Mouse (Mus musculus) CH12.LX (cell line): ENCODE measurements around the gene Rspry1. TPM values are rescaled to one million over a fixed set of nuclear protein-coding genes. Genes with fewer than 3 reads are reported as not detected.

Experiments used
- DNase-seq: peaks from one replicate; pipeline ENCODE4 v3.0.0-alpha.2; 2013; ENCODE audit errors: extremely low read depth
- H3K27ac ChIP-seq: 2 replicates; pipeline ENCODE4 v1.5.1; 2012; ENCODE audit warnings: low read depth, mild to moderate bottlenecking, control low read depth, moderate library complexity; ENCODE audit not compliant: insufficient read depth
- H3K27me3 ChIP-seq: replicated peaks from 2 replicates; pipeline ENCODE3; 2012; ENCODE audit warnings: inconsistent platforms
- H3K36me3 ChIP-seq, 2 experiments: replicated peaks in 1 of 2; 2 replicates each; pipeline versions ENCODE3 to v1.6.1; 2012; ENCODE audit warnings: inconsistent platforms in 1 of 2, low read length in 1 of 2, mild to moderate bottlenecking in 1 of 2, mixed read lengths in 1 of 2, moderate library complexity in 1 of 2; ENCODE audit not compliant: control insufficient read depth in 1 of 2, insufficient read depth in 1 of 2
- H3K4me1 ChIP-seq, 2 experiments: 2 replicates each; pipeline ENCODE4 v1.6.1; 2012; ENCODE audit warnings: inconsistent platforms in 1 of 2, moderate library complexity in 1 of 2; ENCODE audit not compliant: insufficient read depth in 2 of 2, control insufficient read depth in 1 of 2
- H3K4me2 ChIP-seq: 2 replicates; pipeline ENCODE4 v1.6.1; 2012; ENCODE audit warnings: low read depth, mild to moderate bottlenecking, control low read depth; ENCODE audit not compliant: poor library complexity, insufficient read depth, severe bottlenecking
- H3K4me3 ChIP-seq, 3 experiments: fragments of 150-350 bp in 1 of 3; sonication (generic) in 1 of 3; replicated peaks in 1 of 3; 2 replicates each; pipeline versions ENCODE3 to v1.5.1; 2011 to 2012; ENCODE audit warnings: low read depth in 2 of 3, low read length in 2 of 3, mild to moderate bottlenecking in 2 of 3, moderate library complexity in 2 of 3, control low read depth in 1 of 3, improper control_type of control experiment in 1 of 3, inconsistent platforms in 1 of 3, mixed read lengths in 1 of 3; ENCODE audit not compliant: poor library complexity in 1 of 3
- H3K79me2 ChIP-seq: replicated peaks from 2 replicates; pipeline ENCODE4 v1.6.1; 2012; ENCODE audit warnings: mild to moderate bottlenecking, moderate library complexity; ENCODE audit not compliant: control insufficient read depth, poor library complexity, insufficient read depth, severe bottlenecking; ENCODE audit errors: extremely low read depth
- H3K9ac ChIP-seq: 2 replicates; pipeline ENCODE4 v1.6.1; 2012; ENCODE audit warnings: low read depth, mild to moderate bottlenecking, control low read depth, moderate library complexity; ENCODE audit not compliant: insufficient read depth
- H3K9me3 ChIP-seq: replicated peaks from 2 replicates; pipeline ENCODE3; 2012; ENCODE audit warnings: low read length, inconsistent platforms, mixed read lengths
- BHLHE40 ChIP-seq: IDR thresholded peaks from 2 replicates; pipeline ENCODE4 v1.6.1; 2011; ENCODE audit warnings: mild to moderate bottlenecking, low read depth, low read length, improper control_type of control experiment
- CHD1 ChIP-seq: IDR thresholded peaks from 2 replicates; pipeline ENCODE4 v1.6.1; 2012; ENCODE audit warnings: low read depth, low read length, improper control_type of control experiment, inconsistent platforms
- E2F4 ChIP-seq: IDR thresholded peaks from 2 replicates; pipeline ENCODE4 v1.6.1; 2011; ENCODE audit warnings: low read depth, low read length, improper control_type of control experiment; ENCODE audit not compliant: insufficient replicate concordance
- ETS1 ChIP-seq: conservative IDR thresholded peaks from 2 replicates; pipeline ENCODE4 v1.6.1; 2012; ENCODE audit warnings: low read depth, mild to moderate bottlenecking, inconsistent platforms, low read length, improper control_type of control experiment, moderate library complexity
- GABPA ChIP-seq: IDR thresholded peaks from 2 replicates; pipeline ENCODE4 v1.6.1; 2012; ENCODE audit warnings: low read depth, low read length, improper control_type of control experiment, inconsistent platforms; ENCODE audit not compliant: insufficient replicate concordance
- JUND ChIP-seq: conservative IDR thresholded peaks from 2 replicates; pipeline ENCODE4 v1.6.1; 2011; ENCODE audit warnings: low read depth, low read length, improper control_type of control experiment
- MAX ChIP-seq: IDR thresholded peaks from 2 replicates; pipeline ENCODE4 v1.6.1; 2011; ENCODE audit warnings: low read length, improper control_type of control experiment
- MEF2A ChIP-seq: IDR thresholded peaks from 2 replicates; pipeline ENCODE4 v1.6.1; 2014; ENCODE audit warnings: low read depth, mild to moderate bottlenecking, inconsistent platforms, low read length, improper control_type of control experiment, borderline replicate concordance
- MYC ChIP-seq: IDR thresholded peaks from 2 replicates; pipeline ENCODE4 v1.6.1; 2011; ENCODE audit warnings: low read depth, mild to moderate bottlenecking, improper control_type of control experiment, low read length
- NRF1 ChIP-seq: IDR thresholded peaks from 2 replicates; pipeline ENCODE4 v1.6.1; 2014; ENCODE audit warnings: low read depth, mild to moderate bottlenecking, inconsistent platforms, low read length, improper control_type of control experiment, moderate library complexity
- PAX5 ChIP-seq: IDR thresholded peaks from 2 replicates; pipeline ENCODE4 v1.6.1; 2012; ENCODE audit warnings: low read length, inconsistent platforms, mixed read lengths
- RAD21 ChIP-seq: IDR thresholded peaks from 2 replicates; pipeline ENCODE4 v1.6.1; 2011; ENCODE audit warnings: low read depth, mild to moderate bottlenecking, low read length, improper control_type of control experiment, moderate library complexity
- SIN3A ChIP-seq: IDR thresholded peaks from 2 replicates; pipeline ENCODE4 v1.6.1; 2012; ENCODE audit warnings: low read length, improper control_type of control experiment, inconsistent platforms
- SMC3 ChIP-seq: IDR thresholded peaks from 2 replicates; pipeline ENCODE4 v1.6.1; 2011; ENCODE audit warnings: low read depth, low read length, improper control_type of control experiment
- TCF12 ChIP-seq: IDR thresholded peaks from 2 replicates; pipeline ENCODE4 v1.6.1; 2014; ENCODE audit warnings: low read depth, mild to moderate bottlenecking, inconsistent platforms, low read length, improper control_type of control experiment
- UBTF ChIP-seq: IDR thresholded peaks from 2 replicates; pipeline ENCODE4 v1.6.1; 2012; ENCODE audit warnings: low read depth, mild to moderate bottlenecking, inconsistent platforms, low read length, improper control_type of control experiment, moderate library complexity
- ZMIZ1 ChIP-seq: IDR thresholded peaks from 2 replicates; pipeline ENCODE4 v1.6.1; 2012; ENCODE audit warnings: low read depth, mild to moderate bottlenecking, inconsistent platforms, low read length, improper control_type of control experiment
- dilution Hi-C: fragments of 300-500 bp; cut with MboI; formaldehyde crosslinking; loops from 2 replicates; pipeline ENCODE4 v1.14.3; 2020; ENCODE audit warnings: low sequenced_read_pairs; ENCODE audit not compliant: extremely low pct_unique_long_range_greater_than_20kb, extremely low pct_ligation_motif_present
- in situ Hi-C: fragments of 300-500 bp; cut with MboI; formaldehyde crosslinking; loops from 3 replicates; pipeline ENCODE4 v1.14.3; 2019; ENCODE audit warnings: low sequenced_read_pairs, low pct_ligation_motif_present, low pct_unique_long_range_greater_than_20kb, mixed read lengths
- polyA plus RNA-seq: library from polyadenylated mRNA; unstranded; fragments of >175 nt; gene quantifications from 2 replicates; pipeline ENCODE4 v1.2.1, GENCODE M21; 2012; ENCODE audit warnings: low read depth; ENCODE audit not compliant: insufficient read length
- total RNA-seq, 2 experiments: library from RNA; depleted of rRNA; stranded (reverse); fragments of 300-350 nt in 1 of 2; fragments of >200 nt in 1 of 2; gene quantifications; 2 replicates each; pipeline ENCODE4 v1.2.3; 2012 to 2014

Rspry1 gene
- total and polyA plus RNA-seq, 3 experiments = 13.4 to 23.5 (median 18.0) TPM

GRCm38 (mm10) chr8:94685953-94686352 lies 84.2 kb downstream of the Rspry1 start:
- in situ Hi-C loops (no loop called here), dilution Hi-C loops (no loop called here)
- Histone ChIP-seq H3K36me3 (no peaks in the 10 kb centered on the region), H3K9me3 (no peaks in the 10 kb centered on the region), H3K4me3 (no peak overlapping the region), H3K4me2 (no peak overlapping the region), H3K9ac (no peak overlapping the region), H3K27ac (no peak overlapping the region), H3K4me1 (0 out of 4 replicates have a peak, but pooled peaks cover 0 to under 1% of the 10 kb centered on the region in 2 experiments), H3K27me3 (no peaks in the 10 kb centered on the region), H3K79me2 (no peaks in the 10 kb centered on the region; the same call in 1 of the 2 replicates)
- no peak for DNase-seq
- TF ChIP-seq CHD1 = no peak
- TF ChIP-seq JUND = no peak
- TF ChIP-seq E2F4 = no peak
- no peak for TF ChIP-seq RAD21
- TF ChIP-seq PAX5 = no peak
- no peak for TF ChIP-seq ETS1
- TF ChIP-seq GABPA = no peak
- no peak for TF ChIP-seq TCF12
- TF ChIP-seq MAX = no peak
- no peak for TF ChIP-seq SMC3
- TF ChIP-seq ZMIZ1 = no peak
- no peak for TF ChIP-seq MEF2A
- TF ChIP-seq UBTF = no peak
- TF ChIP-seq NRF1 = no peak

GRCm38 (mm10) chr8:94694701-94695100 lies 93.0 kb downstream of the Rspry1 start:
- H3K36me3 ChIP-seq = no peaks in the 10 kb centered on the region
- no peaks in the 10 kb centered on the region; the same call in 1 of the 2 replicates for H3K79me2 ChIP-seq
- in situ Hi-C loops = loop anchor here (10.0 kb wide), 3 partner anchors 100 to 360 kb away; no protein-coding TSS in a partner anchor
- peaks cover 11 to 30% of the 10 kb centered on the region in 2 experiments; a peak in 3 of 4 replicates for H3K4me1 ChIP-seq
- peak overlapping the region in 2 of 3 experiments; percentile 35 to 43 for H3K4me3 ChIP-seq
- no peaks in the 10 kb centered on the region for H3K9me3 ChIP-seq
- no peak for DNase-seq
- H3K27me3 ChIP-seq = peaks cover 27% of the 10 kb centered on the region
- H3K4me2 ChIP-seq = peak overlapping the region; percentile 70
- peak overlapping the region; percentile 8 for H3K9ac ChIP-seq
- H3K27ac ChIP-seq = no peak overlapping the region
- TF ChIP-seq BHLHE40 = no peak
- 0 out of 2 replicates have a peak, but pooled peaks have one; percentile 8 for TF ChIP-seq MEF2A
- TF ChIP-seq MYC = 0 out of 2 replicates have a peak, but pooled peaks have one; percentile 2
- 0 out of 2 replicates have a peak, but pooled peaks have one; percentile 23 for TF ChIP-seq SIN3A
- dilution Hi-C loops = no loop called here
